Mouse (Mus musculus): ENCODE data around the gene Tlnrd1. TPM values are rescaled to one million over a fixed set of nuclear protein-coding genes. Genes with fewer than 3 reads are reported as not detected.

The Tlnrd1 gene
- polyA plus RNA-seq, 1 experiment from 2014 or later = 18.9 TPM

DNA sequence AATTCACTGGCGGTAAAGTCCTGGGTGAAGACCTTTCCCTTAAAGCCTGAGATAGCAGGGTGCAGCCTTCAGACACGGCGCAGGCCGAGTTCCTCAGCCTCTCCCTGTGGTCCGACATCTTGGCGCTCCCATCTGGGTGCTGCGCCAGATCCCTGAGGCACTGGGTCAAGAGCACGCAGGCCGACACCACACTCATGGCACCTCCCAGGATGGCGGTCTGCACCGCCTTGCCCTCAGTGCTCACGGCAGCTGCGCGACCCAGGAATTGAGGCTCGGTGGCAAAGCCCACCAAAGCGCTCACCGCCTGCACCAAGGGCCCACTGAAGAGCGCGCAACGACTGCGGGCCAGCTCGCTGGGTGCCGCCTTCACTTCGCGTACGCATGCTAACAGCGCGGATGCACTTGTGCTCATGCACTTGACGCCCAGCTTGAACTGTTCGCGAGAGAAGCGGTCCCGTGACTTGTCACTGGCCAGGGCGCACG, 1.9 kb downstream of the Tlnrd1 start:
- no peaks in the 10 kb centered on the region for H3K9me3 ChIP-seq (ENCODE audit: low read length)
- H3K36me3 ChIP-seq (ENCODE audit: insufficient read depth, low read length) = no peaks in the 10 kb centered on the region
- peaks cover 21% of the 10 kb centered on the region for H3K4me1 ChIP-seq (ENCODE audit: insufficient read depth, low read depth, low read length)
- peak overlapping the region; percentile 98 for H3K27ac ChIP-seq (ENCODE audit: low read length)
- ATAC-seq = no peak
- no peak for DNase-seq (ENCODE audit: low spot score)
- H3K4me2 ChIP-seq (replicated peaks; ENCODE audit: low read depth, low read length) = peak overlapping the region; percentile 94
- WGBS = 69% methylated on average over 35 of the region's 35 CpGs
- H3K9ac ChIP-seq (replicated peaks; ENCODE audit: low read depth) = peak overlapping the region; percentile 70
- TF ChIP-seq EP300 (IDR thresholded peaks at IDR 0.05) (no peak), CTCF (IDR thresholded peaks at IDR 0.05) (no peak)
- peak overlapping the region; percentile 67 for H3K4me3 ChIP-seq (ENCODE audit: low read depth, low read length)
- H3K27me3 ChIP-seq (replicated peaks; ENCODE audit: insufficient read depth, low read length) = no peaks in the 10 kb centered on the region

DNA sequence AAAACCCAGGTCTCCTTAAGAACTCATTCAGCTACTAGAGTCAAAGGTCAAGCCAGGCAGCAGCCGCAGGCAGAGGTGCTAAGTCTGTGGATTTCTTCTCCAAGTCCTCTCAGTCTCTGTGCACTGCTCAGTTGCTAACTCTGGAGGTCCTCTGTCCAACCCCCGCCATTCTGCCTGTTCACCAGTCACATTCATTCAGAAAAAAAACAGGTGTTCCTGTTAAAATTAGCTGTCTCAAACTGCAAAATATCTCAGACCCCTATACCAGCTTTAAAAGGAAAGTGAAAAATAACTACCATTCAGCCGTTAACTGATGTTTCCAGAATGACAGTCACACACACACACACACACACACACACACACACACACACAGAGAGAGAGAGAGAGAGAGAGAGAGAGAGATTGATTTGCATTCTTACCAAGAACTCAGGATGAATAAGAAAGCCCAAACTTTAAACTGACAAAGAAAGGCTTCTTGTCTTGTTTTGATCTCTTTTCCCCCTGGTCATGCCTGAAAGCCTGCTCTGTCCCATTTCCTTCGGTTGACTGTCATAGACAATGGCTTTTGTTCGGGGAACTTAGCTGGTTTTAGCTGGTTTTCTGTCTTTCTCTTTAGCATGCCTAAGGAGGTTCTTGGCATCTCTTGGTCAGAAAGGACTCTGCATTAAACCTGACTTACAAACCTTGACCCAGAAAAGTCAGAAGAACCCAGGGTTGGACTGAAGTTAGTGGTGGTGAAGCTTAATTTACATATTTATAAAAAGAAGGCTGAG, 5.2 kb downstream of the Tlnrd1 start:
- ATAC-seq = no peak

DNA sequence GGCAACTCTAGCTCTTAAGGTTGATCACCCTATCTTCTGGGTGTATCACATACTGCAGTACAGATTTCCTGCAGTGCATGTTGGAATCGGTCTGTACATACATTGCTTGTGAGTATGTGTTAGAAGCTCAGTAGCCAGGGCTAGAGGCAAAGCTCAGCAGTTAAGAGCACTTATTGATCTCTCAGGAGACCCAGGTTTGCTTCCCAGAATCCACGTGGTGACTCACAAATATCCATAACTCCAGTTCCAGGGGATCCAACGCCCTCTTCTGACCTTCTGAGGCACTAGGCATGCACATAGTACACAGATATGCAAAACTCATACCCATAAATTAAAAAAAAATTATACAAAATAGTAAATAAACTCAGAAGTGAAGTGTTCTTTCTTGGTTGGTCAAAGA, 7.0 kb downstream of the Tlnrd1 start:
- no peaks in the 10 kb centered on the region for H3K9me3 ChIP-seq (ENCODE audit: low read length)
- H3K36me3 ChIP-seq (ENCODE audit: insufficient read depth, low read length) = no peaks in the 10 kb centered on the region
- H3K4me3 ChIP-seq (ENCODE audit: low read depth, low read length) = no peak overlapping the region
- no peak overlapping the region for H3K27ac ChIP-seq (ENCODE audit: low read length)
- H3K9ac ChIP-seq (replicated peaks; ENCODE audit: low read depth) = no peak overlapping the region
- TF ChIP-seq CTCF (IDR thresholded peaks at IDR 0.05) (peak; percentile 19), EP300 (IDR thresholded peaks at IDR 0.05) (no peak)
- H3K4me2 ChIP-seq (replicated peaks; ENCODE audit: low read depth, low read length) = no peak overlapping the region
- DNase-seq (ENCODE audit: low spot score) (no peak), ATAC-seq (no peak)
- WGBS = 60% methylated on average over 3 of the region's 3 CpGs
- peaks cover 11% of the 10 kb centered on the region for H3K4me1 ChIP-seq (ENCODE audit: insufficient read depth, low read depth, low read length)
- H3K27me3 ChIP-seq (replicated peaks; ENCODE audit: insufficient read depth, low read length) = no peaks in the 10 kb centered on the region

More for the DNA sequence above, 5.2 kb downstream of the Tlnrd1 start:
- Histone ChIP-seq H3K36me3 (ENCODE audit: insufficient read depth, low read length) (no peaks in the 10 kb centered on the region), H3K4me2 (replicated peaks; ENCODE audit: low read depth, low read length) (peak overlapping the region; percentile 94), H3K27ac (ENCODE audit: low read length) (0 out of 2 replicates have a peak overlapping the region, but pooled peaks have one; percentile 1), H3K9ac (replicated peaks; ENCODE audit: low read depth) (no peak overlapping the region), H3K4me1 (ENCODE audit: insufficient read depth, low read depth, low read length) (peaks cover 17% of the 10 kb centered on the region), H3K9me3 (ENCODE audit: low read length) (no peaks in the 10 kb centered on the region), H3K27me3 (replicated peaks; ENCODE audit: insufficient read depth, low read length) (no peaks in the 10 kb centered on the region), H3K4me3 (ENCODE audit: low read depth, low read length) (peak overlapping the region; percentile 10; the same call in 1 of the 2 replicates)
- TF ChIP-seq EP300 (IDR thresholded peaks at IDR 0.05) (no peak), CTCF (IDR thresholded peaks at IDR 0.05) (no peak)
- DNase-seq (ENCODE audit: low spot score) = peak; percentile 43
- 21% methylated on average over 5 of the region's 5 CpGs for WGBS

DNA sequence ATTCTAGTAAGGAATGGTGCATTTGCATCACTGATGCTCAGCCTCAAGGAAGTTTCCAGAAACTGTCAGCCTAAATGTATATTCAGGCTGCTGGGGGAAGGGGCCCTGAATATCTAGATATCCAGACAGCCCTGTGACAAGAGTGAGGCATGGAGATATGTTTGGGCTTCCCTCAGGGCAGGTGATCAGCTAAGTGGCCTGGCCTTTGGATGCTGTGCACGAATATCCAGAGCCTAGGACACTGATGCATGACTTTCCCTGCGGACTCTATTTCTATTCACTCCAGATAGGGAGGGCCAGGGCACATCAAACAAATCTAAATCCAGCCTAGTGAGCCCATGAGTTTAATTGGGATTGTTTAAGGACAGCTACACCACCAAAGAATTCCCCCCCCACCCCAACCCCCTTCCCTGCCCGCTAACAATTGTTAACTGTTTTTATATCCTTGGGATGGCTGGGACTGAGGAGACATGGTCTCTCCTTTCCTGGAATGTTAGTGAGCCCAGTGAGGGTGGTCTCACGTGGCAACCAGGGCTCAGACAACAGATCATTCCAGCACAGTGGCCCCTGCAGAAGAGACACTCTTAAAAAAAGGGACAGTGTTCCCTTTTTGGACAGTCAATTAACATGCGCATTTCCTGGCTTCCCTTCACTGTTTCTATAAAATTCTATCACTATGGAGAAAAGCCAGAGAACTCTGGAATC, 14.1 kb downstream of the Tlnrd1 start:
- Histone ChIP-seq H3K27ac (ENCODE audit: low read length) (no peak overlapping the region), H3K36me3 (ENCODE audit: insufficient read depth, low read length) (no peaks in the 10 kb centered on the region), H3K27me3 (replicated peaks; ENCODE audit: insufficient read depth, low read length) (no peaks in the 10 kb centered on the region), H3K9me3 (ENCODE audit: low read length) (no peaks in the 10 kb centered on the region), H3K4me2 (replicated peaks; ENCODE audit: low read depth, low read length) (no peak overlapping the region), H3K4me3 (ENCODE audit: low read depth, low read length) (no peak overlapping the region), H3K4me1 (ENCODE audit: insufficient read depth, low read depth, low read length) (no peaks in the 10 kb centered on the region), H3K9ac (replicated peaks; ENCODE audit: low read depth) (no peak overlapping the region)
- ATAC-seq = no peak
- WGBS = 40% methylated on average over 5 of the region's 5 CpGs
- TF ChIP-seq EP300 (IDR thresholded peaks at IDR 0.05) = no peak
- no peak for TF ChIP-seq CTCF (IDR thresholded peaks at IDR 0.05)
- DNase-seq (ENCODE audit: low spot score) = no peak

DNA sequence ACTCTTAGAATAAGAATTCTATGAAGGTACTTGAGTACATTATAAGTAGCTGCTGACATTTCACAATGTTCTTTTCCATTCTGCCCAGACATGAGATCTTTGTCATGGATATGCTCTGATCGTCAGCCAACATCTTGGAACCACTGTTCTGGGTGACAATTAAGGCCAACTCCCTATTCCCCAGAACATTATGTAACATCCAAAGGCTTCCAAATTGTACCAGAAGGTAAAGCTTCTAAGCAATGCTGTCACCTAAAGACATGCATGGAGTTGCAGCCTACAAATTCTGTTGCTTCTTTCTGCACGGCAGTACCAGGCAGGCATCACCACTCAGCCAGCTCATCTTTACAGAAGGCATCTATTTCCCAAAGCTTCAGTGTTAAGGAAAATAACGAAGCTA, 15.9 kb downstream of the Tlnrd1 start:
- 56% methylated on average over 3 of the region's 3 CpGs for WGBS
- no peak overlapping the region for H3K4me3 ChIP-seq (ENCODE audit: low read depth, low read length)
- H3K27ac ChIP-seq (ENCODE audit: low read length) = no peak overlapping the region
- H3K9ac ChIP-seq (replicated peaks; ENCODE audit: low read depth) = no peak overlapping the region
- H3K4me1 ChIP-seq (ENCODE audit: insufficient read depth, low read depth, low read length) = no peaks in the 10 kb centered on the region
- no peaks in the 10 kb centered on the region for H3K9me3 ChIP-seq (ENCODE audit: low read length)
- peak; percentile 65; the same call in 1 of the 2 replicates for TF ChIP-seq EP300 (IDR thresholded peaks at IDR 0.05)
- no peak for TF ChIP-seq CTCF (IDR thresholded peaks at IDR 0.05)
- no peak overlapping the region for H3K4me2 ChIP-seq (replicated peaks; ENCODE audit: low read depth, low read length)
- DNase-seq (ENCODE audit: low spot score) = peak; percentile 69
- H3K36me3 ChIP-seq (ENCODE audit: insufficient read depth, low read length) = no peaks in the 10 kb centered on the region
- H3K27me3 ChIP-seq (replicated peaks; ENCODE audit: insufficient read depth, low read length) = no peaks in the 10 kb centered on the region
- peak; percentile 64 for ATAC-seq

DNA sequence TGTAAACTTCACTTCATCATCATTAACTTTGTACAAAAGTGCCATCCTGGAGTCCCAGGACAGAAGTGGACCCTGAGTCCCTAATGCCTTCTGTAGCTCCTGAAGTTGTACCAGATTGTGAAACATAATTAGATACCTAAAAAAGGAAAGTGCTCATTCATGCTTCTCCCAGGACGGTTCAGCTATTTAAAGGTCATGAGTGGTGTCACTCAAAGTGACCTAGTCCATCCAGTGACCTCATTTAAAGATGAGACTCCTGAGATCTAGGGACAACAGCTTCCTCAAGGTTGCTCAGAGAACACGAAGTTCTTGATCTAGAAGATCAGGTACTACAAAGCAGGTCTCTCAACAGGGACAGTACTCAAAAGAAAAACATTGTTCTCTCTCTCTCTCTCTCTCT, 20.6 kb downstream of the Tlnrd1 start:
- H3K4me2 ChIP-seq (replicated peaks; ENCODE audit: low read depth, low read length) = no peak overlapping the region
- TF ChIP-seq EP300 (IDR thresholded peaks at IDR 0.05) = no peak
- no peak for TF ChIP-seq CTCF (IDR thresholded peaks at IDR 0.05)
- 23% methylated on average over 2 of the region's 2 CpGs for WGBS
- H3K4me3 ChIP-seq (ENCODE audit: low read depth, low read length) = no peak overlapping the region
- H3K4me1 ChIP-seq (ENCODE audit: insufficient read depth, low read depth, low read length) = no peaks in the 10 kb centered on the region
- no peak for DNase-seq (ENCODE audit: low spot score)
- no peaks in the 10 kb centered on the region for H3K27me3 ChIP-seq (replicated peaks; ENCODE audit: insufficient read depth, low read length)
- no peaks in the 10 kb centered on the region for H3K36me3 ChIP-seq (ENCODE audit: insufficient read depth, low read length)
- no peak overlapping the region for H3K27ac ChIP-seq (ENCODE audit: low read length)
- H3K9ac ChIP-seq (replicated peaks; ENCODE audit: low read depth) = no peak overlapping the region
- H3K9me3 ChIP-seq (ENCODE audit: low read length) = no peaks in the 10 kb centered on the region
- no peak for ATAC-seq

Measured in lung, postnatal 0 days (tissue).